Mouse (Mus musculus) MEL (cell line): ENCODE results near the gene Batf2. TPM values are rescaled to one million over a fixed set of nuclear protein-coding genes. Genes with fewer than 3 reads are reported as not detected.

Source experiments
- DNase-seq: peaks from one replicate; pipeline ENCODE4 v3.0.0; 2011; ENCODE audit warnings: low read depth, low spot score
- H3K27ac ChIP-seq: 2 replicates; pipeline ENCODE4 v1.5.1; 2012; ENCODE audit warnings: low read depth, mild to moderate bottlenecking, control low read depth, low read length, moderate library complexity; ENCODE audit not compliant: control insufficient read depth
- H3K27me3 ChIP-seq, 2 experiments: fragments of 150-350 bp in 1 of 2; sonication (generic) in 1 of 2; 2 replicates each; pipeline ENCODE4 v1.6.1; 2012; ENCODE audit warnings: low read length in 2 of 2, mild to moderate bottlenecking in 2 of 2, improper control_type of control experiment in 1 of 2, moderate library complexity in 1 of 2; ENCODE audit not compliant: insufficient read depth in 2 of 2, control insufficient read depth in 1 of 2
- H3K36me3 ChIP-seq, 2 experiments: 2 replicates each; pipeline ENCODE4 v1.6.1; 2012 to 2014; ENCODE audit warnings: low read length in 2 of 2, improper control_type of control experiment in 1 of 2, inconsistent platforms in 1 of 2, mild to moderate bottlenecking in 1 of 2; ENCODE audit not compliant: insufficient read depth in 2 of 2, control insufficient read depth in 1 of 2
- H3K4me1 ChIP-seq, 2 experiments: fragments of 150-350 bp in 1 of 2; sonication (generic) in 1 of 2; 2 replicates each; pipeline ENCODE4 v1.6.1; 2012; ENCODE audit warnings: low read length in 2 of 2, improper control_type of control experiment in 1 of 2, mild to moderate bottlenecking in 1 of 2; ENCODE audit not compliant: insufficient read depth in 2 of 2, control insufficient read depth in 1 of 2
- H3K4me3 ChIP-seq, 2 experiments: fragments of 150-350 bp in 1 of 2; sonication (generic) in 1 of 2; 2 replicates each; pipeline ENCODE4 v1.5.1; 2012; ENCODE audit warnings: low read depth in 2 of 2, low read length in 2 of 2, mild to moderate bottlenecking in 2 of 2, moderate library complexity in 2 of 2, control low read depth in 1 of 2, improper control_type of control experiment in 1 of 2; ENCODE audit not compliant: control insufficient read depth in 1 of 2, insufficient read depth in 1 of 2
- H3K79me2 ChIP-seq: 2 replicates; pipeline ENCODE4 v1.6.1; 2012; ENCODE audit warnings: mild to moderate bottlenecking, low read length, moderate library complexity; ENCODE audit not compliant: control insufficient read depth, poor library complexity, insufficient read depth
- H3K9ac ChIP-seq: 2 replicates; pipeline ENCODE4 v1.6.1; 2012; ENCODE audit warnings: low read depth, mild to moderate bottlenecking, control low read depth, low read length, moderate library complexity; ENCODE audit not compliant: control insufficient read depth, poor library complexity, severe bottlenecking
- H3K9me3 ChIP-seq: fragments of 150-350 bp; sonication (generic); replicated peaks from 2 replicates; pipeline ENCODE4 v1.6.1; 2012; ENCODE audit warnings: mild to moderate bottlenecking, low read length, improper control_type of control experiment, moderate library complexity; ENCODE audit not compliant: insufficient read depth
- CHD1 ChIP-seq: IDR thresholded peaks from 2 replicates; pipeline ENCODE4 v1.6.1; 2012; ENCODE audit warnings: low read depth, mild to moderate bottlenecking, inconsistent platforms, low read length, improper control_type of control experiment
- CHD2 ChIP-seq: IDR thresholded peaks from 2 replicates; pipeline ENCODE4 v1.6.1; 2011; ENCODE audit warnings: low read length, improper control_type of control experiment
- E2F4 ChIP-seq: IDR thresholded peaks from 2 replicates; pipeline ENCODE4 v1.6.1; 2011; ENCODE audit warnings: low read depth, low read length, improper control_type of control experiment, borderline replicate concordance
- ELF1 ChIP-seq: IDR thresholded peaks from 2 replicates; pipeline ENCODE4 v1.6.1; 2014; ENCODE audit warnings: low read depth, mild to moderate bottlenecking, inconsistent platforms, low read length, improper control_type of control experiment, moderate library complexity
- EP300 ChIP-seq, 2 experiments: IDR thresholded peaks; 2 replicates each; pipeline ENCODE4 v1.6.1; 2011; ENCODE audit warnings: improper control_type of control experiment in 2 of 2, low read length in 2 of 2, low read depth in 1 of 2, mild to moderate bottlenecking in 1 of 2
- GABPA ChIP-seq: IDR thresholded peaks from 2 replicates; pipeline ENCODE4 v1.6.1; 2012; ENCODE audit warnings: low read depth, mild to moderate bottlenecking, inconsistent platforms, low read length, improper control_type of control experiment, moderate library complexity
- GATA1 ChIP-seq: IDR thresholded peaks from 2 replicates; pipeline ENCODE4 v1.6.1; 2011; ENCODE audit warnings: low read depth, low read length, improper control_type of control experiment
- HCFC1 ChIP-seq: IDR thresholded peaks from 2 replicates; pipeline ENCODE4 v1.6.1; 2012; ENCODE audit warnings: low read depth, mild to moderate bottlenecking, inconsistent platforms, low read length, improper control_type of control experiment, moderate library complexity
- JUND ChIP-seq: IDR thresholded peaks from 2 replicates; pipeline ENCODE4 v1.6.1; 2011; ENCODE audit warnings: low read depth, mild to moderate bottlenecking, improper control_type of control experiment, low read length
- KAT2A ChIP-seq: conservative IDR thresholded peaks from 2 replicates; pipeline ENCODE4 v1.6.1; 2012; ENCODE audit warnings: low read depth, low read length, improper control_type of control experiment, inconsistent platforms
- MAFK ChIP-seq: IDR thresholded peaks from 2 replicates; pipeline ENCODE4 v1.6.1; 2011; ENCODE audit warnings: low read depth, mild to moderate bottlenecking, low read length, improper control_type of control experiment, borderline replicate concordance
- MAX ChIP-seq: IDR thresholded peaks from 2 replicates; pipeline ENCODE4 v1.6.1; 2011; ENCODE audit warnings: low read length, improper control_type of control experiment
- MEF2A ChIP-seq: IDR thresholded peaks from 2 replicates; pipeline ENCODE4 v1.6.1; 2014; ENCODE audit warnings: low read depth, mild to moderate bottlenecking, inconsistent platforms, low read length, improper control_type of control experiment; ENCODE audit not compliant: poor library complexity, insufficient replicate concordance, severe bottlenecking; ENCODE audit errors: extremely low read depth
- MXI1 ChIP-seq: IDR thresholded peaks from 2 replicates; pipeline ENCODE4 v1.6.1; 2011; ENCODE audit warnings: mild to moderate bottlenecking, low read depth, low read length, improper control_type of control experiment
- MYB ChIP-seq: IDR thresholded peaks from 2 replicates; pipeline ENCODE4 v1.6.1; 2011; ENCODE audit warnings: mild to moderate bottlenecking, low read depth, low read length, improper control_type of control experiment
- MYC ChIP-seq: IDR thresholded peaks from 2 replicates; pipeline ENCODE4 v1.6.1; 2011; ENCODE audit warnings: low read depth, mild to moderate bottlenecking, low read length, improper control_type of control experiment, moderate library complexity
- NRF1 ChIP-seq: IDR thresholded peaks from 2 replicates; pipeline ENCODE4 v1.6.1; 2014; ENCODE audit warnings: low read depth, mild to moderate bottlenecking, inconsistent platforms, low read length, improper control_type of control experiment, moderate library complexity; ENCODE audit not compliant: poor library complexity, insufficient read depth, severe bottlenecking
- POLR2A ChIP-seq, 2 experiments: IDR thresholded peaks; 2 replicates each; pipeline ENCODE4 v1.6.1; 2011 to 2012; ENCODE audit warnings: low read length in 2 of 2, mild to moderate bottlenecking in 2 of 2, control low read depth in 1 of 2, improper control_type of control experiment in 1 of 2, low read depth in 1 of 2, moderate library complexity in 1 of 2; ENCODE audit not compliant: control insufficient read depth in 1 of 2, insufficient read depth in 1 of 2, poor library complexity in 1 of 2
- POLR2AphosphoS2 ChIP-seq: IDR thresholded peaks from 2 replicates; pipeline ENCODE4 v1.6.1; 2011; ENCODE audit warnings: low read length, improper control_type of control experiment
- RAD21 ChIP-seq: IDR thresholded peaks from 2 replicates; pipeline ENCODE4 v1.6.1; 2011; ENCODE audit warnings: mild to moderate bottlenecking, low read depth, low read length, improper control_type of control experiment
- RCOR1 ChIP-seq: IDR thresholded peaks from 2 replicates; pipeline ENCODE4 v1.6.1; 2012; ENCODE audit warnings: low read depth, mild to moderate bottlenecking, inconsistent platforms, low read length, improper control_type of control experiment
- SIN3A ChIP-seq: IDR thresholded peaks from 2 replicates; pipeline ENCODE4 v1.6.1; 2012; ENCODE audit warnings: low read length, improper control_type of control experiment, inconsistent platforms
- TAL1 ChIP-seq: IDR thresholded peaks from 2 replicates; pipeline ENCODE4 v1.6.1; 2012; ENCODE audit warnings: mild to moderate bottlenecking, inconsistent platforms, low read length, moderate library complexity, mixed read lengths
- TBP ChIP-seq: IDR thresholded peaks from 2 replicates; pipeline ENCODE4 v1.8.0; 2011; ENCODE audit warnings: low read depth, low read length, improper control_type of control experiment
- TCF12 ChIP-seq: IDR thresholded peaks from 2 replicates; pipeline ENCODE4 v1.6.1; 2014; ENCODE audit warnings: low read depth, mild to moderate bottlenecking, inconsistent platforms, low read length, improper control_type of control experiment, moderate library complexity
- UBTF ChIP-seq: IDR thresholded peaks from 2 replicates; pipeline ENCODE4 v1.6.1; 2012; ENCODE audit warnings: low read depth, mild to moderate bottlenecking, inconsistent platforms, low read length, improper control_type of control experiment, moderate library complexity, borderline replicate concordance; ENCODE audit not compliant: insufficient read depth
- USF2 ChIP-seq, 2 experiments: IDR thresholded peaks; 2 replicates each; pipeline ENCODE4 v1.6.1; 2011 to 2012; ENCODE audit warnings: improper control_type of control experiment in 2 of 2, low read length in 2 of 2, borderline replicate concordance in 1 of 2, inconsistent platforms in 1 of 2, low read depth in 1 of 2, mild to moderate bottlenecking in 1 of 2; ENCODE audit not compliant: insufficient read depth in 1 of 2
- ZKSCAN1 ChIP-seq: IDR thresholded peaks from 2 replicates; pipeline ENCODE4 v1.6.1; 2012; ENCODE audit warnings: low read depth, mild to moderate bottlenecking, inconsistent platforms, low read length, improper control_type of control experiment, moderate library complexity
- ZMIZ1 ChIP-seq: IDR thresholded peaks from 2 replicates; pipeline ENCODE4 v1.6.1; 2012; ENCODE audit warnings: low read depth, mild to moderate bottlenecking, inconsistent platforms, low read length, improper control_type of control experiment, moderate library complexity
- ZNF384 ChIP-seq: IDR thresholded peaks from 2 replicates; pipeline ENCODE4 v1.6.1; 2012; ENCODE audit warnings: low read depth, mild to moderate bottlenecking, inconsistent platforms, low read length, improper control_type of control experiment
- polyA plus RNA-seq, 2 experiments: library from polyadenylated mRNA; stranded (reverse) in 1 of 2; unstranded in 1 of 2; fragments of >175 nt in 1 of 2; fragments of >200 nt in 1 of 2; gene quantifications; 2 replicates each; pipeline versions ENCODE4 v1.2.1 to v1.2.4; 2012; ENCODE audit warnings: low replicate concordance in 2 of 2, low read depth in 1 of 2; ENCODE audit not compliant: insufficient read length in 2 of 2, insufficient read depth in 1 of 2, missing spikeins in 1 of 2
- total RNA-seq: library from RNA; depleted of rRNA; stranded (reverse); fragments of 300-350 nt; gene quantifications from 2 replicates; pipeline ENCODE4 v1.2.3, GENCODE M21; 2012

Batf2 gene
- total and polyA plus RNA-seq, 3 experiments = 0.19 to 0.60 TPM; not detected in 1

GRCm38 (mm10) chr19:6140374-6140677, 457 bp upstream of the Batf2 start:
- Histone ChIP-seq H3K79me2 (peaks cover 5% of the 10 kb centered on the region; the same call in 1 of the 2 replicates), H3K27me3 (no peaks in the 10 kb centered on the region), H3K36me3 (peaks cover 2 to 7% of the 10 kb centered on the region in 2 experiments; a peak in 2 of 4 replicates), H3K9ac (peak overlapping the region; percentile 88), H3K27ac (peak overlapping the region; percentile 93), H3K4me1 (peaks cover 2 to 11% of the 10 kb centered on the region in 2 experiments; a peak in 3 of 4 replicates), H3K9me3 (no peaks in the 10 kb centered on the region), H3K4me3 (peak overlapping the region; percentile 73 to 74)
- DNase-seq = no peak
- TF ChIP-seq POLR2AphosphoS2 (no peak), RCOR1 (no peak)

DNA sequence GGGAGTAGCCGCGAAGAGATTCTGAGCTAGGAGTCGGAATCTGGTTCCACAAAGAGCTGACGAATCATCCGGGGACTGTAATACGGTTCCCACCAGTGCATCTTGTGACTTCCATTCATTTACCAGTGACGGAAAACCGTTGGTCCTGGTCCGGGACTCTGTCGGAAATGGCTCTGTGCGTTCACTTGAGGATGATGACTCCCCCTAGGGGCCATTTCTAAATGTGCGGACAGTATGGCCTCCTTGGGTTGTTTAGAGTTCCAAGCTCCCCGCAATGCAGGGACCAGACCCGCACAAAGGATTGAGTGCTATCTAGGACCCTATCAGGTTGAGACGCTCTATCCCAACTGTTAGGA, 589 bp downstream of the Batf2 start, which contains the start of gene Arl2:
TSS of gene Arl2 (minus strand) at position 155 of the 356 bp plus-strand sequence.
- Histone ChIP-seq H3K79me2 (peaks cover 5% of the 10 kb centered on the region; the same call in 1 of the 2 replicates), H3K9me3 (no peaks in the 10 kb centered on the region), H3K4me3 (peak within 1 kb of the TSS; percentile 73 to 74), H3K9ac (peak within 1 kb of the TSS; percentile 88), H3K27ac (peak within 1 kb of the TSS; percentile 93), H3K4me1 (peaks cover 2 to 11% of the 10 kb centered on the region in 2 experiments; a peak in 3 of 4 replicates), H3K36me3 (peaks cover 0 to 7% of the 10 kb centered on the region in 2 experiments; a peak in 2 of 4 replicates), H3K27me3 (no peaks in the 10 kb centered on the region)
- peak; percentile 96 for DNase-seq
- TF ChIP-seq EP300 (IDR thresholded peaks at IDR 0.05; ENCODE audit: low read depth in 1 of 2, low read length in 2 of 2) (peak in 1 of 2 experiments; percentile 46; a peak in 2 of 4 replicates), ZMIZ1 (no peak; the same call in 1 of the 2 replicates), MXI1 (peak; percentile 66), ELF1 (0 out of 2 replicates have a peak, but pooled peaks have one; percentile 36), CHD2 (no peak), ZKSCAN1 (no peak), MAFK (no peak), NRF1 (no peak), USF2 (IDR thresholded peaks at IDR 0.05; ENCODE audit: borderline replicate concordance in 1 of 2, insufficient read depth in 1 of 2, low read depth in 1 of 2, low read length in 2 of 2) (no peak), TBP (peak; percentile 77), UBTF (no peak), POLR2AphosphoS2 (0 out of 2 replicates have a peak, but pooled peaks have one; percentile 23), MYC (peak; percentile 79), MEF2A (peak; percentile 28; the same call in 1 of the 2 replicates), MAX (no peak), ZNF384 (no peak), HCFC1 (peak; percentile 55; the same call in 1 of the 2 replicates), CHD1 (peak; percentile 56; the same call in 1 of the 2 replicates), TCF12 (peak; percentile 41), POLR2A (IDR thresholded peaks at IDR 0.05; ENCODE audit: control insufficient read depth in 1 of 2, insufficient read depth in 1 of 2, low read depth in 1 of 2, low read length in 2 of 2, poor library complexity in 1 of 2) (peak in 1 of 2 experiments; percentile 50; a peak in 2 of 4 replicates), RAD21 (peak; percentile 52), GATA1 (no peak), TAL1 (no peak), RCOR1 (0 out of 2 replicates have a peak, but pooled peaks have one; percentile 27), SIN3A (peak; percentile 58; the same call in 1 of the 2 replicates), JUND (0 out of 2 replicates have a peak, but pooled peaks have one; percentile 60), GABPA (no peak), E2F4 (no peak), KAT2A (0 out of 2 replicates have a peak, but pooled peaks have one; percentile 41), MYB (peak; percentile 85)
